Mouse (Mus musculus) gastrocnemius, postnatal 14 days (tissue): ENCODE measurements around the gene Gabbr2. TPM values are rescaled to one million over a fixed set of nuclear protein-coding genes. Genes with fewer than 3 reads are reported as not detected.

Experiments
- DNase-seq: peaks from one replicate; pipeline ENCODE4 v3.0.0; 2021; ENCODE audit warnings: mixed read lengths
- intact Hi-C: fragments of 180-260 bp; cut with DNase I; formaldehyde crosslinking; loops from one replicate; pipeline ENCODE4 v1.15.1; 2025; ENCODE audit warnings: low total_unique reads
- total RNA-seq, 2 experiments: library from RNA; stranded (reverse); gene quantifications; 2 replicates each; pipeline ENCODE4 v1.2.3; 2021

Gene Gabbr2
- total RNA-seq, 2 experiments from 2014 or later, result 0.14 to 0.20 TPM

DNA sequence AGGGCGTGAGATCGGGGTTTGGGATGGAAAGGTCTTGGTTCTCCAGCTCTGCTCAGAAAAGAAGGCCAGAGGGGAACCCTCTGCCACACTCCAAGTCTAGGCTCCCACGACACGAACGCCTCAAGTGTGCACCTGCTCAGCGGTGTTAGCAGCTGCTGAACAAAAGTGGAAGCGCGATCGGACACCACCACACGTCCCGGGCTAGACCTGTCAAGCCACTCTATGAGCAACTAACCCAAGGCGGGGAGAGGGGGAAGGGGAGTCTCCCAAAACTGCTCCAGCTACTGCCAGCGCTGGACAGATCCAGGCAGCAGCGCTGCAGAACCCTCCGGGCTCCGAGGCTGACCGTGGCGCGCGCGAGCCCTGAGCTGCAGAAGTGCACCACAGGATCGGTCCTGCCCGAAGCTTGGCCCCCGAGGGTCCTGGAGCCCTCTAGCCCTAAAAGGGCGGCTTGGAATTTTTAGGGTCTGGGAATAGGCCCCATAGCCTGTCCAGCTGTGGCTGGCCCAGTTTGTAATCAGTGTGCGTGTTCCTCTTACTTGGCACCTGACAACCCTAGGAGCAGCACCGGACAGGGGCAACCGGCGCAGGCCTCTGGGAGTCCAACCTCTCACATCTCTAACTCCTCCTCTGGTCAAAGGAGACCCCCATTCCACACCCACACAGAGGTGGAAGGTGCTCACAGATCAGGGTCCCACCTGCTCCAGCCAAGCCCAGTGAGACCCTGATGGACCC, 1.2 kb downstream of the Gabbr2 start:
- DNase-seq, result no peak
- intact Hi-C loops, result no loop called here

DNA sequence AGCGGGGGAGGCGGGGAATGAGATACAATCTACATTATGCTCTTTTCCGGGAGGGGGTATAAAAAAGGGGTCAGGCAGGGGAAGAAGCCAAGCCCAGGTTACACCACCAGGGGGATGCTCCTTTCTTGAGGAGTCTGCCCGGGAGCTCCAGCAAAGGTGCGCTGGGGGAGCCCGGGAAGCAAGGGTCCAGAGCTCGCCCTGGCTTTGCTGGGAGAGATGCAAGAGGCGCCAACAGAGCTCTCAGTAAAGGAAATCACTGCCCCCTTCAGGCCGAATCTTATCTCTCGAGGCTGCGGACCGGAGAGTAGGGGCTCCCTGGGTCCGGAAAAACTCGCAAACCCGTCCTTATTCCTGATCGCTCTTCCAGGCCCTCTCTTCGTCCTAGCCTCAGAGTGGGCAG, 1.8 kb downstream of the Gabbr2 start:
- intact Hi-C loops, result no loop called here
- DNase-seq, result no peak

DNA sequence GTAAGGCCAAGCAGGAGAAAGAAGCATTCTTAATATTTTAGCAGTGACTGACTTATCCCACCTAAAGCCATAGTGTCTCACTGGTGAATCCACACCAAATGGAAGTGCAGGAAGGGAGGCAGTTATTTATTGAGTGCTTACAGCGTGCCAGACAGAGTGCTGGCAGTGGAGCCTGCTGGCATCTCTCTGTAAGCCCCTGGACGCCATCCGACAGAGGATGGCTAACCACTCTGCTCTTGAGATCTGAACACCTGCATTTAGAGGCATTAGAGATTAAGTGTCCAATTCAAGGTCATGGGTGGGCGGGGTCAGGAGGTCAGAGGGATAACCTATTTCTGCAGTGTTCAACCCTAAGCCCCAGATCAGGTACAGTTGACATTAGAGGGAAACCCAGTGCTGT, 2.8 kb downstream of the Gabbr2 start:
- DNase-seq, result no peak
- intact Hi-C loops, result no loop called here

DNA sequence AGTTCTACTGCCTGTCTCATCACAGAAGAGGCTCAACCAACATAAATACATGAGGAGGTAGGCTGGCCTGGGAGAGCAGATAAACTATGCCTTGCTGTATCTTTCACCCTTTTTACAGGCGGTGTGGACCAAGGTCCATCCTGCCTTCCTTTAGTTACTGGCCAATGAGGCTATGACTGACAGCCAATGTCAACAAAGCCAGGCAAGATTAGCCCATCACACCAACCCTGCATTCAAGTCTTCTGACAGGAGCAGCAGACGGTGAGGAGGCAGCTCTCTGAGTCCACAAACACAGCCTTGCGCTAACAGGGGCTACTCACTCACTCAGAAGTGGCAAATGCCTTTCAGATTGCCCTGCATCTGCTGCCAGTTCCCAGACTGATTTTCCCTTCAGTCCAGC, 3.4 kb downstream of the Gabbr2 start:
- DNase-seq, result no peak
- intact Hi-C loops, result no loop called here

DNA sequence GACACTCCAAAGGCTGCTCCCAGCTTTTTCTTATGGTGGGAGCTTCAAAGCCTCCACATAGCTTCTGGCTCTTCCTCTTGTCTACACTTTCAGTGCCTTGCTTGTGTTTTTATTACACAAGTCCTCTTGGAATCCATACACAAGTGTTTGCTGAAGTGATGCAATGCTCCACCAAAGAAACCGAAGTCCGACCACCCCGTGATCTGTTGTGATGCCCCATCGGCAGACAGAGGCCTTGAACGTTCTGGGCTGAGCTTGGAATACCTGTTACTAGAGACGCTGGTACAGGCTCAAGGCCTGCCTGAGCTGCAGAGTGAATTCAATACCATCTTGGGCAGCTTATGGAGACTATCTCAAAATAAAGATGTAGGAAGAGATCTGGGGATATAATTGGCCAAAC, 3.9 kb downstream of the Gabbr2 start:
- intact Hi-C loops, result no loop called here
- DNase-seq, result no peak

DNA sequence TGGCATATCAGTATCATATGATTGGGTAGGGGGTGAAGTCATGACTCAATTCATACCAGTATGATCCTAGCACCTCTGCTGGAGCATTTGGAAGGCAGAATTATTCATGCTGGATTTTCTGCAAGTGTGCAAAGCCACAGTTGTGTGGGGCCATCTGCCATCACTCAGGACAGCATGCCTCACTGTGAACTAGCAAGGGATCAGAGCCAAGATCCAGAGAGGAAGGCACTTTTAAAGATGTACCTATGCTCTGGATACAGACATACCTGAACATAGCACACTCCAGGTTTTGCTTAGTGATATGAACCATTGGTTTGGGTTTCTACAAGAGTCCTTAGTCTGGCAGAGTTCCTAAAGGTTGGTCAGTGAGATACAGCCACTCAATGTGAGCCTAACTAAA, 5.6 kb downstream of the Gabbr2 start:
- intact Hi-C loops, result no loop called here
- no peak for DNase-seq

DNA sequence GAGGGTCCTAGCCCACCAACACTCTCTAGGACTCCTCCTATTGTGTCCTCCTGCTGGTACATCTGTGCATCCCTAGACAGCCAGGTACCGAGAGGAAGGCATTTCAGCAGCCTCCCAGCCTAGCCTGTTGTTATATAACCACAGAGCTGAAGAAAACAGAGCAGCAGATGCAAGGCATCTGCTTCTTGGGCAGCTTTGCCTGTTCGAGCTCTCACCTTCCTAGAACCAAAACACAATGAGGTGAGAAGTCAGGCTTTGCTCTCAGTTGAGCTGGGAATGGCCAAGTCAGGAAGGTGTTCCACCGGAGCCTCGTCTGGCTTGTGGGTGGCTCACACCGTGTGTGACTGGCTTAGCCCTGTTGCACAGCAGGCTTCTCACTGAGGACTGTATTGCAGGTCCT, 8.8 kb downstream of the Gabbr2 start:
- intact Hi-C loops, result no loop called here
- no peak for DNase-seq

DNA sequence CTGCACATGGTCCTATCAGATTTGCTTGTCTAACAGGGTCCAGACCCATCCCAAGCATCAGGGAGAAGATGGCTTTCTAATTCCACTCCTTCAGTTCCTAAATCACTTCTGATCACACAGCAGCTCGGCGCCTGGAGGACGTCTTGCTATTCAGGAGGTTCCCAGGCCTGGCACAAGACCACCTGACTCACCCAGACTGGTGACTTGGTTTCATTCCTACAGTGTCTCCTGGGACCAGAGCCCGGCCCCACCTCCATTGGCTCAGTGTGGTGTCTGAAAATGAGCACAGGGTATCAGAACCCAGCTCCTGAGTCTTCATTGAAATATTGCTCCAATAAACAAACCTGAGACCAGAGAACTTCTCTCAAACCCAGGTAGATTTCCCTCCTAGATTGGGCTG, 9.6 kb downstream of the Gabbr2 start:
- no peak for DNase-seq
- intact Hi-C loops, result no loop called here

DNA sequence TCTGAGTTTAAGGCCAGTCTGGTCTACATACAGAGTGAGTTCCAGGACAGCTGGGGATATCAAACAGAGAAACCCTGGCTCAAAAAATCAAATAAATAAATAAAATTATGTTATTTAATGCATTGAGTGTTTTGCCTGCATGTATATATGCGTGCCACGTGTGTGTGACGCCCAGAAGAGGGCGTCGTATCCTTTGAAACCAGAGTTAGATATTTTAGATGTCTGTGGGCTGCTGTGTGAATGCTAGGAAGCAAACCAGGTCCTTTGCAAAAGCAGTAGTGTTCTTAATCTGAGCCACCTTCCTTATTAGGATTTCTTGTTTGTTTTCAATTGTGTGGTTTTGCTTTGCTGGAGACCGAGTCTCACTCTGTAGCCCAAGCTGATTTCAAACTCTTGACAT, 13.3 kb downstream of the Gabbr2 start:
- DNase-seq, result no peak
- intact Hi-C loops, result no loop called here

DNA sequence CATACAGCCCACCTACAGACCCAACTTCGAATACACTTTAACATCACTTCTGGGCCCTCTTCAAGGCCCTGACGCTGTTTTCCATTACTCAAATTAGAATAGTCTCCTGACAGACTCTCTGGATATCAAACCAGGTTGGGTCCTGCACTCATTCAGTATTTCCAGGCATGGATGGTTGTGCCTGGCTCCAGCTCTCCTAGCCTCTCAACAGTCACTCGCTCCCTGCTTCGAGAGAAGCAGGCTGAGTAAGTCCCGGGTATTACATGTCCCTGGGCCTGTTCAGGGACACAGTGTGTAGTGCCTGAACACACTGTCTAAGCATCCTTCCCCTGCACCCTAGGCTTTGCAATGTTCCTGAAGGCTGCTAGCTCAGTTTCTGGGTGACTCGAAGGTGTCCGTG, 14.5 kb downstream of the Gabbr2 start:
- intact Hi-C loops, result no loop called here
- DNase-seq, result no peak

DNA sequence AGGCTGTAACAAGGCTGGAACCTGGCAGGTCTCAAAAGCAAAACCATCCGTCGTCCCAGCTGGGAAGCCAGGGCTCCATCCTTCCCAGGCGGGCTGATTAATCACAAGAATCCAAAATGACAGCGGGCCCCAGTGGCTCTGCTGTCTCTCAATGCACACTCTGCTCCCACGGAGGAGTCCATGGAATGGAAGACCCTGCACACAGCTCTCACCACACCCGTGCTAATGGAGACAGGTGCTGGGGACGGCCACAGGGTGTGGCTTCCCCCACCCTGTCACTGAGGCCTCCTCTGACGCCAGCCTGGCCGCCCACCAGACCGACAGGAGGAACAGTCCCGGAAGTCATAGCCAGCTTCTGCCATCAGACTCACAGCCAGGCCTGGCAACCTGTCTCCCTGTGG, 15.0 kb downstream of the Gabbr2 start:
- intact Hi-C loops, result no loop called here
- no peak for DNase-seq

DNA sequence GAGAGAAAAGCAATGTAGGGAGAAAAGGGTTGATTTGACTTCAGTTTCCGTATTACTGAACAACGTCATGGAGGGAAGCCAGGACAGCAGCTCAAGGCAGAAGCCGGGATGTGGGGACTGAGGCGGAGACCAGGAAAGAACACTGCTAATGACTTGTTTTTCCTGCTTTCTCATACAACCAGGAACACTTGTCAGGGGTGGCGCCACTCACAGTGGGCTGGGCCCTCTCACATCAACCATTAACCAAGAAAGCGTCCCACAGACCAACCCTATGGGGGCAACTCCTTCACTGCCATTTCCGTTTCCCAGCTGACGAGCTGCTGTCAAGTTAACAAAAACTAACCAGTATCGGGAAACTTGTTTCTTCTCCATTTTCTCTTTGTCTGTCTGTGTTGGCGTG, 18.4 kb downstream of the Gabbr2 start:
- DNase-seq, result no peak
- intact Hi-C loops, result no loop called here

DNA sequence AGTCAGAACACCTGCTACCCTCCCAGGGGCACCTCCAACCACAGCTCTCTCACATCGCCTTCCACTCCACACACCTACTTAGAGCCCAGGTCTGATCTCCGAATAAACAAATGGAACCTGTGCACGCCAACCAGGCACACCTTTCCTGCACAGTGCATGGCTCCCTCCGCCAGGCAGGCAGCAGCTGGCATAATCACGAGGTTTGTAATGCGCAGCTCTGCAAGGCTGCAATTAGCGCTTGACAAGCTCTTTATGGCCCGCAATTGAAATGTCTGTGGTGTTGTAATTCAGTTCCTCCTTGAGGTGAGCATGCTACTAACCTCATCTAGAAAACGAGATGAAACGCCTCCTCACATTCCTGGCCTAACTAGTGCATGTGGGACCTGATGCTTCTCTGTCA, 23.7 kb downstream of the Gabbr2 start:
- intact Hi-C loops, result no loop called here
- DNase-seq, result no peak

DNA sequence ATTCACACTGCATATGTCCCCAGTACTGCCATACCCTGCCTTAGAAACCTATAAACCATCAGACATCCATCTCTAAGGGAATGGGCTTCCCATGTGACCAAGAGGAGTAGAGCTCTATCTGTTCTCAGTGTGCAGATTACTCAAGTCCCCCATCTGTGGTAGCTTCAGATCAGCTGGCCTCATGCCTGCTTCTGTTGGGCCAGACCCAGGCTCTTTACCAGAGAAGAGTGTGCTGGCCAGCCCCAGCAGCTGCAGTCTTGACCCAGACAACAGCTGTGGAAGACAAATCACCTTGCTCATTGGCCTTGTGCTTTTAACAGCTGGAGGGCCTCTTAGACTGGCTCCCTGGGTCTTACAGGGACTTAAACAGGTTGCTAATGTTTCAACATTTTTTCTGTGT, 25.1 kb downstream of the Gabbr2 start:
- intact Hi-C loops, result no loop called here
- peak; percentile 44 for DNase-seq

DNA sequence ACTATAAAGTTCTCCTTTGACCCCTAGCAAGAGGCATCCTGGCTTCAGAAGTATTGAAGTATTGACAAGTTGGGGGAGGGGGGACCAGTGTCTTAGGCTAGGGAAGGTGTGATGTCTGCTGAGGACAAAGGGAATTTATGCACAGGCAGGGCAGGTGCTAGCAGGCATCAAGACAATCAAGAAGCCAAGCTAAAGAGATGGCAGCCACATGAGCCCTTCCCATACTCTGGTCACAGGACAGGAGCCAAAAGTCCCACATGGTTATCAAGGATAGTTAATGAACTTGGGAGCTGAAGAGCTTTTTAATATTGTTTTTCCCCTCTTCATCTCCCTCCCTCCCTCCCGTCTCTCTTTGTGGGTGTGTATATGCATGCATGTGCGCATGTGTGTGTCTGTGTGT, 30.3 kb downstream of the Gabbr2 start:
- no peak for DNase-seq
- intact Hi-C loops, result no loop called here

DNA sequence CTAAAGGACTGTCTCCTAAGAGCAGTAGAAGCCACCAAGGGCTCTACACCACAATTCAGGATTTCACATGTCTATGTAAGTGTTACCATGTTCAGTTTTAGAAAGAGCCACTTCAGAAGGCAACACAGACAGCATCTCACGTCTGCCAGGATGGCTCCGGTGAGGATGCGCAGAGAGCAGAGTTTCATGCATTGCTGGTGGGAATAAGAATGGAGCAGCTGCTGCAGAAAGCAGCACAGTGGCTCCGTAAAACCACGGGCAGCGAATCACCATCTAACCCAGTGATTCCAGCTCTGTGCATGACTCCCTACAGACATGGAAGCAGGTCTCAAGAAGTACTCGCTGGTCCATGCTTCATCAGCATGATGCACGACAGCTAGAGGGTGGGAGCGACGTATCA, 31.5 kb downstream of the Gabbr2 start:
- intact Hi-C loops, result no loop called here
- DNase-seq, result no peak

DNA sequence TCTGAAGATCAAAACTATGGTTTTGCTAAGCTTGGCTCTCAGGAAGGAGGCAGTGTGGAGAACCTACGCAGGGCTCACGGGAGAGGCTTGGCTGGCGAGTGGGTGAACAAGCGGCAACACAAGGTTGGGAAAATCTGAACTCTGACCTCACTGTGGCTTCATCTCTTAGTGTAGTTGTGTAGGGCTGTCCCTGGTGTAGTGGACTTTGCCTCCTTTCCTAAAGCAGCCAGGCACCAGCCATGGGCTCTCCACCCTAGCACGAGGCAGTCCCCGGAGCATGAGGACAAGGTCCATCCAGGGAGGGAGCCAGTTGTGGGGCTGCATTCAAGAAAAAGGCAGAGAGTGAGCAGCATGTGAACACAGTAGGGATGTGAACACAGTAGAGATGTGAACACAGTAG, 31.9 kb downstream of the Gabbr2 start:
- intact Hi-C loops, result no loop called here
- no peak for DNase-seq

DNA sequence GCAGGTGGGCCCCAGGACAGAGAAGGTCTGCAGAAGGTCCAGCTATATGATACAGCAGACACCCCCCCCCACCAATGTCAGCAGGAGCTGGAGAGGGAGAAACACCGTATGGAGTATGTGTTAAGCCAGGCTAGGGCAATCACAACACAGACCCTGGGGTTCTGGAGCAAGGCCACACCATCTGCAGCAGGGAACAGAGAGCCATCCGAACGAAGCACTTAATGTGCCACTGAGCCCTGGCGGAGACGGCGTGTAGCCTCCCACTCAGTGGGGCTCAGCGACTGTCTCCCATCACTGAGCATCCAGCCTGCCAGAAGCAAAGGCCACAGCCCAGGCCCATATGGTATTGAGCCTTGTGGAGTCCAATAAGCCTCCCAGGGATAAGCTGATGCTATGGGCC, 33.7 kb downstream of the Gabbr2 start:
- no peak for DNase-seq
- intact Hi-C loops, result no loop called here

DNA sequence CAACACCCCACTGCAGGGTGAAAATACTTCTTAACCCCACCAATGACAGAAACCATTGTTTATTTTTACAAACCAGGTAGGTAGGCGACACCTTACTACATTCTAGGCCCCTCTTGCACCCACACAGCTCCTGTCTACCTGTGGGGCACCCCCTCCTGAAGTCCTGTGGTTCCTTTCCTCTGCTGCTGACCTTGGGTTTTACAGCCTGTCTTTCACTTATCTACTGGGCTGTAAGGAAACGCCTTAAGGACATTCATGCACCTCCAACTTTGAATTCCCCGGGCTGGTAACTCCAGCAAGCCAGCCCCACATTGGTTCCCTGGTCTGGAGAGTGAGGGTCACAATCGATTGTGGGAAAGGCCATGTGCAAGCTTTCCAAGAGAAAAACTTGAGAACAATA, 34.7 kb downstream of the Gabbr2 start:
- DNase-seq, result no peak
- intact Hi-C loops, result no loop called here

DNA sequence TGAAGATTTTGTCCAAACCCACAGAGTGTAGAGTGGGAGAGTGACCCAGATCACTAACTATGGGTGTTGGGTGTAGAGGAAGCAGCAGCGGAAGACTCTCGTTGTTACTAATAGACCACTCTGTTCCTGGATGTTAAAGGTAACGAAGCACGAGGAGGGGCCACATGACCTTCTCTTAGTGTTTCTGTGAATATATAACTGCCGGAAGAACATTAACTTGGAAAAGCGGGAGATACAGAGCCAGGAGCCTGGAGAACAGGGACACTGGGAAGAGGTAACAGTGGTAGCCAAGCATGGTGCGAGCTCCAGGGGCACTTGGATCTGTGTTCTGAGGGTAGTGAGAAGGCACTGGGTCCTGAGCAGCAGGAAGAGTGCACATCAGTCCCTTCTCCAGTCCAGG, 38.7 kb downstream of the Gabbr2 start:
- intact Hi-C loops, result no loop called here
- no peak for DNase-seq

DNA sequence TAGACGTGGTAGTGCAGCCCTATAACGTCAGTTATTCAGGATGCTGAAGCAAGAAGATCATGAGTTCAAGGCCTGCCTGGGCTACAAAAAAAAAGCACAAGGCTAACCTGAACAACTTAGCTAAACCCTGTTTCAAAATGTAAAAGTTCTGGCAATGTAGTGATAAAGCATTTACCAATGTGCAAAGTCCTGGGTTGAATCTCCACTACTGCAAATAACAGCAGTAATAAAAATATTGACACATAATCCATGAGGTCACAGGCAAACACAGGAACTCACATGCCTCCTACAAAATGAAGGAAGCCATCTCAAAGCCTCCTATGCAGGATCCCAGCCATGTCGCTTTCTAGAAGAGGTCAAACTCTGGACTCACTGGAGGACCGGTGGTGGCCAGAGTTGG, 39.1 kb downstream of the Gabbr2 start:
- no peak for DNase-seq
- intact Hi-C loops, result no loop called here

DNA sequence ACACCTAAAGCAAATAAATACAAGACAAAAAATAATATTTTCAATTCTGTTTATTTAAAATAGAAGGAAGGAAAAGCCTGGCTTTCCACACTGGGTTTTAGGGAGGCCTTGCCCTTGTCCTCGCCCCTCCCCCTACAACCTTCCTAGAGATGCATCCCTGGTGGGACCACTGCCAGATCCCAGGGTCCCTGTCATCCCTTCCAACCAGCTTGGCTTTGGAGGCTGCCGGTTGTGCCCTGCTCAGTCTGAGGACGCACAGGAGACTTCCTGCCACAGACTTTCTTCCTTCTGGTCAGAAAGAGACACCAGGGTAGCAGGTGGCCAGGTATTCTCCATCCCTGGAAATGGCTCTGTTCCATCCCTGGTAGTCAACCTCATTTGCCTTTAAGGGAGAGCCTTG, 57.4 kb downstream of the Gabbr2 start:
- intact Hi-C loops, result no loop called here
- DNase-seq, result no peak
